Mouse (Mus musculus): ENCODE results near the gene Vmn1r213. TPM values are rescaled to one million over a fixed set of nuclear protein-coding genes. Genes with fewer than 3 reads are reported as not detected.

Vmn1r213 gene
- polyA plus RNA-seq, 1 experiment from 2014 or later = not detected

Other genes with a start within 250 kb of the Vmn1r213 start
- gene Vmn1r208, start 230.3 kb upstream of the Vmn1r213 start, polyA plus RNA-seq (2015; fragmentation: Nextera tagmentation; extraction: Ambion mirVana) = not detected in 2 replicates
- not detected in 2 replicates for gene Vmn1r209, start 198.0 kb upstream of the Vmn1r213 start, polyA plus RNA-seq (2015; fragmentation: Nextera tagmentation; extraction: Ambion mirVana)
- not detected in 2 replicates for gene Vmn1r210, start 176.3 kb upstream of the Vmn1r213 start, polyA plus RNA-seq (2015; fragmentation: Nextera tagmentation; extraction: Ambion mirVana)
- gene Vmn1r211, start 150.1 kb upstream of the Vmn1r213 start, polyA plus RNA-seq (2015; fragmentation: Nextera tagmentation; extraction: Ambion mirVana) = not detected in 2 replicates
- gene Vmn1r212, start 123.5 kb upstream of the Vmn1r213 start, polyA plus RNA-seq (2015; fragmentation: Nextera tagmentation; extraction: Ambion mirVana) = not detected in 2 replicates
- not detected in 2 replicates for gene Vmn1r214, start 22.8 kb downstream of the Vmn1r213 start, polyA plus RNA-seq (2015; fragmentation: Nextera tagmentation; extraction: Ambion mirVana)
- gene Vmn1r215, start 60.4 kb downstream of the Vmn1r213 start, polyA plus RNA-seq (2015; fragmentation: Nextera tagmentation; extraction: Ambion mirVana) = not detected in 2 replicates
- not detected in 2 replicates for gene Vmn1r217, start 110.6 kb downstream of the Vmn1r213 start, polyA plus RNA-seq (2015; fragmentation: Nextera tagmentation; extraction: Ambion mirVana)
- not detected in 2 replicates for gene Vmn1r218, start 125.5 kb downstream of the Vmn1r213 start, polyA plus RNA-seq (2015; fragmentation: Nextera tagmentation; extraction: Ambion mirVana)
- not detected in 2 replicates for gene Vmn1r219, start 151.7 kb downstream of the Vmn1r213 start, polyA plus RNA-seq (2015; fragmentation: Nextera tagmentation; extraction: Ambion mirVana)
- gene Vmn1r220, start 180.3 kb downstream of the Vmn1r213 start, polyA plus RNA-seq (2015; fragmentation: Nextera tagmentation; extraction: Ambion mirVana) = not detected in 2 replicates
- not detected in 2 replicates for gene Vmn1r221, start 206.5 kb downstream of the Vmn1r213 start, polyA plus RNA-seq (2015; fragmentation: Nextera tagmentation; extraction: Ambion mirVana)
- gene Vmn1r222, start 228.3 kb downstream of the Vmn1r213 start, polyA plus RNA-seq (2015; fragmentation: Nextera tagmentation; extraction: Ambion mirVana) = not detected in 2 replicates
- gene Vmn1r223, start 239.5 kb downstream of the Vmn1r213 start, polyA plus RNA-seq (2015; fragmentation: Nextera tagmentation; extraction: Ambion mirVana) = not detected in 2 replicates

Data from hindbrain, embryonic 16.5 days (tissue).